Mouse (Mus musculus) heart, embryonic 11.5 days (tissue): ENCODE results near the gene Ano6. TPM values are rescaled to one million over a fixed set of nuclear protein-coding genes. Genes with fewer than 3 reads are reported as not detected.

Experiments used
- ATAC-seq: fragments of 200-750 bp; cut with Nextera tagmentation; replicated peaks from 2 replicates; pipeline ENCODE4 v1.8.0; 2017; ENCODE audit warnings: moderate library complexity; ENCODE audit not compliant: insufficient number of reproducible peaks, low FRiP score, low TSS enrichment
- H3K27ac ChIP-seq: fragments of 300-500 bp; sonication (generic); 2 replicates; pipeline ENCODE4 v1.5.1; 2014; ENCODE audit warnings: mild to moderate bottlenecking, low read depth, low read length
- H3K27me3 ChIP-seq: fragments of 300-500 bp; sonication (generic); 2 replicates; pipeline ENCODE4 v1.6.1; 2014; ENCODE audit warnings: mild to moderate bottlenecking, low read length, mixed read lengths; ENCODE audit not compliant: control insufficient read depth, insufficient read depth
- H3K36me3 ChIP-seq: fragments of 300-500 bp; sonication (generic); 2 replicates; pipeline ENCODE4 v1.6.1; 2014; ENCODE audit warnings: mild to moderate bottlenecking, low read length, moderate library complexity, mixed read lengths; ENCODE audit not compliant: control insufficient read depth, insufficient read depth
- H3K4me1 ChIP-seq: fragments of 300-500 bp; sonication (generic); 2 replicates; pipeline ENCODE4 v1.6.1; 2014; ENCODE audit warnings: low read length; ENCODE audit not compliant: control insufficient read depth, insufficient read depth
- H3K4me2 ChIP-seq: fragments of 300-500 bp; sonication (generic); 2 replicates; pipeline ENCODE4 v1.6.1; 2014; ENCODE audit warnings: mild to moderate bottlenecking, moderate library complexity
- H3K4me3 ChIP-seq: fragments of 300-500 bp; sonication (generic); 2 replicates; pipeline ENCODE4 v1.5.1; 2014; ENCODE audit warnings: low read depth, low read length
- H3K9ac ChIP-seq: fragments of 300-500 bp; sonication (generic); 2 replicates; pipeline ENCODE4 v1.6.1; 2014; ENCODE audit warnings: mild to moderate bottlenecking, low read depth, low read length, moderate library complexity
- H3K9me3 ChIP-seq: fragments of 300-500 bp; sonication (generic); replicated peaks from 2 replicates; pipeline ENCODE4 v1.6.1; 2016; ENCODE audit warnings: low read length; ENCODE audit not compliant: control insufficient read depth
- WGBS: fragments of 180-500 bp; shearing (Covaris S2); extraction: QIAGEN DNeasy Blood & Tissue Kit; methylation state at CpG from one replicate; pipeline ENCODE4 v1.1.7; 2014; ENCODE audit not compliant: insufficient replicate concordance; 5-methylcytosine and 5-hydroxymethylcytosine counted together
- polyA plus RNA-seq: library from polyadenylated mRNA; unstranded; fragments of >200 nt; fragmentation: Nextera tagmentation; extraction: Ambion mirVana; gene quantifications from 2 replicates; pipeline ENCODE4 v1.2.1, GENCODE M21; 2014

Gene Ano6
- polyA plus RNA-seq, 1 experiment from 2014 or later: 40.9 TPM

GRCm38 (mm10) chr15:95762661-95763303, 27.9 kb upstream of the Ano6 start:
- Histone ChIP-seq H3K4me3 (no peak overlapping the region), H3K27me3 (no peaks in the 10 kb centered on the region), H3K9ac (no peak overlapping the region), H3K9me3 (no peaks in the 10 kb centered on the region), H3K4me2 (no peak overlapping the region), H3K27ac (no peak overlapping the region), H3K4me1 (no peaks in the 10 kb centered on the region), H3K36me3 (no peaks in the 10 kb centered on the region)
- no peak for ATAC-seq
- whole genome bisulfite sequencing: 35% methylated on average over 12 of the region's 12 CpGs

DNA sequence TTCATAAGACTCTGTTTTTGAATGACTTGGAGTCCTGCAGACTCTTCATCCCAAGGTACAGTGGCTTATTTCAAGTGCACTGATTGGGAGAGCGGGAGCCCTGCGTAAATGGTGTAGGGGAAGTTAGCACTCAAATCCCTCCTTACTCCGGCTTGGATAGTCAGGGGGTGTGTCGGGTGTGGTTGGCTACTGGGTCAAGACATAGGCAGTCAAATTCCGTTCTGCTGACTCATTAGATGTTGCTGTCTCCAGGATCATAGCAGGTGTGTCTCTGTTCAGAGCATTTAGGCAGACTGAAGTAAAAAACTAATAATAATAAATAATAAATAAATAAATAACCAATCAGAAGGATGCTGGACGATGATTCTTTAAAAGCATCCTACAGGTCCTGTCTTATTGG, 27.2 kb upstream of the Ano6 start:
- H3K4me1 ChIP-seq: no peaks in the 10 kb centered on the region
- H3K27ac ChIP-seq: no peak overlapping the region
- H3K4me3 ChIP-seq: no peak overlapping the region
- H3K36me3 ChIP-seq: no peaks in the 10 kb centered on the region
- H3K4me2 ChIP-seq: no peak overlapping the region
- H3K27me3 ChIP-seq: no peaks in the 10 kb centered on the region
- no peaks in the 10 kb centered on the region for H3K9me3 ChIP-seq
- H3K9ac ChIP-seq: no peak overlapping the region
- 42% methylated on average over 6 of the region's 6 CpGs for WGBS
- no peak for ATAC-seq

GRCm38 (mm10) chr15:95765271-95765670, 25.4 kb upstream of the Ano6 start:
- no peaks in the 10 kb centered on the region for H3K27me3 ChIP-seq
- no peak overlapping the region for H3K9ac ChIP-seq
- no peak for ATAC-seq
- no peaks in the 10 kb centered on the region for H3K4me1 ChIP-seq
- H3K9me3 ChIP-seq: no peaks in the 10 kb centered on the region
- no peaks in the 10 kb centered on the region for H3K36me3 ChIP-seq
- no peak overlapping the region for H3K4me3 ChIP-seq
- no peak overlapping the region for H3K27ac ChIP-seq
- no peak overlapping the region for H3K4me2 ChIP-seq
- WGBS: 88% methylated on average over 8 of the region's 8 CpGs

- Histone ChIP-seq H3K36me3 (no peaks in the 10 kb centered on the region), H3K9ac (no peak overlapping the region), H3K4me3 (no peak overlapping the region), H3K9me3 (no peaks in the 10 kb centered on the region), H3K27me3 (no peaks in the 10 kb centered on the region), H3K27ac (no peak overlapping the region), H3K4me1 (no peaks in the 10 kb centered on the region), H3K4me2 (no peak overlapping the region)
- 78% methylated on average over 6 of the region's 6 CpGs for WGBS
- no peak for ATAC-seq
Observed at GRCm38 (mm10) chr15:95765936-95766335, 24.7 kb upstream of the Ano6 start.

DNA sequence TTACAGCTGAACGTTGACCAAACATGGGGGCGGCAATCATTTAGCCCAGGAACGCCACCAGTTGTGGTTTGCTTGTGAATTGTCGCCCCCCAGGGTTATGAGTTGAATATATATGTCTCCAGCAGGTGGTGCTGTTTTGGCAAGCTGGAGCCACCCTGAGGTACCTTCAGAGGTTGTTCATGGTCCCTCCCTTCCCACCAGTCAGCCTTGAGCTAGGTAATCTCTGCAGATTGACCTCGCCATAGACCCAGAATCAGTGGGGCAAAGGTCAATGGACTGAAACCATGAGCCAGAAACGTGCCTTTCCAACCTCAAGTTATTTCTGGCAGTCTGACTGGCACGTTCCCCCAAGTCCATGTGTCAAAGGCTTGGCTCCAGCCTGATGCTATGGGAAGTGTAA, 22.8 kb upstream of the Ano6 start:
- no peaks in the 10 kb centered on the region for H3K27me3 ChIP-seq
- H3K4me3 ChIP-seq: no peak overlapping the region
- no peak for ATAC-seq
- no peak overlapping the region for H3K4me2 ChIP-seq
- no peaks in the 10 kb centered on the region for H3K36me3 ChIP-seq
- no peak overlapping the region for H3K27ac ChIP-seq
- no peaks in the 10 kb centered on the region for H3K4me1 ChIP-seq
- WGBS: 67% methylated on average over 7 of the region's 7 CpGs
- H3K9ac ChIP-seq: no peak overlapping the region
- no peaks in the 10 kb centered on the region for H3K9me3 ChIP-seq

GRCm38 (mm10) chr15:95768703-95769102, 21.9 kb upstream of the Ano6 start:
- H3K9ac ChIP-seq: no peak overlapping the region
- H3K27ac ChIP-seq: no peak overlapping the region
- H3K4me1 ChIP-seq: no peaks in the 10 kb centered on the region
- 91% methylated on average over 5 of the region's 5 CpGs for WGBS
- no peaks in the 10 kb centered on the region for H3K27me3 ChIP-seq
- H3K9me3 ChIP-seq: no peaks in the 10 kb centered on the region
- no peak for ATAC-seq
- no peak overlapping the region for H3K4me3 ChIP-seq
- no peaks in the 10 kb centered on the region for H3K36me3 ChIP-seq
- no peak overlapping the region for H3K4me2 ChIP-seq

DNA sequence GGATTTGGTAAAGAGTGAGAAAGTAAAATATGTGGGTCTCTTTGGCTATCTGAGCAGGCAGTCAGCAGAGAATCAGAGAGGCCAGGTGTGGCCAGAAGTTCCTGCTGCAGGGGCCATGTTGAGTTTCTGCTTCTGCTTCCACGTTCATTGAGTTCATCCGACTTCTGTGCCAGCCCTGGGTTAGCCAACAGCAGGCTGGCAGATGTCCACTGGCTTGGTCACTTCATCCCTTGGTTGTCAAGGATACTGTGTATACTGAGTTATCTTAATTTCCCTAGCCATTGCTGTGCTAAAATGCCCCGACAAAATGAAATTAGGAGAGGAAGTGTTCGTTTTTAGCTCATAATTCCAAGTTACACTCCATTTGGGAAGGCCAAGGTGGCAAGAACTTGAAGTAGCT, 21.1 kb upstream of the Ano6 start:
- Histone ChIP-seq H3K4me2 (no peak overlapping the region), H3K36me3 (no peaks in the 10 kb centered on the region), H3K9ac (no peak overlapping the region), H3K4me3 (no peak overlapping the region), H3K4me1 (no peaks in the 10 kb centered on the region), H3K9me3 (no peaks in the 10 kb centered on the region), H3K27me3 (no peaks in the 10 kb centered on the region), H3K27ac (no peak overlapping the region)
- 80% methylated on average over 4 of the region's 4 CpGs for whole genome bisulfite sequencing
- ATAC-seq: no peak

DNA sequence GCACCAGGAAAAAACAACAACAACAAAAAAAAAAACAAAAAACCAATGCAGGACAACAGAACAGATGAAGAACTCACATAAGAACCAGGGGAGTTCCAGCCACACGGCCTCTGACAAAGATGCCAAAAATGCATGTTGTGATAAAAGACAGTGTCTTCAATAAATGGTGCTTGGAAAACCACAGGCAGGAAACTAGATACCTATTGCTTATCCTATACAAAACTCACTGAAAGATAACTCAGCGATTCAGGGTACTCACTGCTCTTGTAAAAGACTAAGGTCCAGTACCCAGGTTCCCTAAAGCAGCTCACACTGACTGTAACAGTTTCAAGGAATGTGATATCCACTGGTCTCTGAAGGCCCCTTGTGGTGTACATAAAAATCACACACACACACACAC, 20.3 kb upstream of the Ano6 start:
- H3K27ac ChIP-seq: no peak overlapping the region
- WGBS: 77% methylated on average over 2 of the region's 2 CpGs
- no peaks in the 10 kb centered on the region for H3K4me1 ChIP-seq
- ATAC-seq: no peak
- no peak overlapping the region for H3K9ac ChIP-seq
- H3K9me3 ChIP-seq: no peaks in the 10 kb centered on the region
- no peak overlapping the region for H3K4me2 ChIP-seq
- H3K4me3 ChIP-seq: no peak overlapping the region
- no peaks in the 10 kb centered on the region for H3K36me3 ChIP-seq
- no peaks in the 10 kb centered on the region for H3K27me3 ChIP-seq

DNA sequence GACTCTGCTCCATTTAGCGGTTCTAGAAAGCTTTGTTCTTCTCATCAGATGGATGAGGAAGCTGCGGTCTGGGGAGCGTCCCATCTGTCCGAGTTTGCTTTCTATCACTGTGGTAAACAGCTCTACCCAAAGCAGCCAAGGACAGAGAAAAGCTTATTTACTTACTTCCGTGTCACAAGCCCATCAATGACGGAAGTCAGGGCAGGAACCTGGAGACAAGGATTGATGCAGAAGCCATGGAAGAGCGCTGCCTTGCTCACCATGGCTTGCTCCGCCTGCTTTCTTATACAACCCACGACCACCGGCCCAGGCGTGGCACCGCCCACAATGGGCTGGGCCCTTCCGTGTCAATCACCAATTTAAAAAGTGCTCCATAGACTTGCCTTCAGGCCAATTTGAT, 18.3 kb upstream of the Ano6 start:
- no peaks in the 10 kb centered on the region for H3K9me3 ChIP-seq
- no peak for ATAC-seq
- H3K9ac ChIP-seq: no peak overlapping the region
- H3K4me1 ChIP-seq: no peaks in the 10 kb centered on the region
- 56% methylated on average over 13 of the region's 13 CpGs for WGBS
- H3K4me2 ChIP-seq: no peak overlapping the region
- H3K36me3 ChIP-seq: no peaks in the 10 kb centered on the region
- H3K4me3 ChIP-seq: no peak overlapping the region
- H3K27ac ChIP-seq: no peak overlapping the region
- H3K27me3 ChIP-seq: no peaks in the 10 kb centered on the region
